ENCODE assay signal across 8 mouse cellular contexts in genomic region chr4:41761680-41762079, GRCm38 (mm10). TPM values are rescaled to one million over a fixed set of nuclear protein-coding genes. Genes with fewer than 3 reads are reported as not detected.
DNase-seq lines count a peak whose midpoint lies in the region; ATAC-seq lines count a peak whose summit lies in the region.

No protein-coding gene starts in this region.

- peak overlapping the region; percentile 77 for H3K4me2 ChIP-seq in liver, embryonic 11.5 days
- H3K4me2 ChIP-seq in hindbrain, embryonic 13.5 days, result peak overlapping the region; percentile 61; the same call in 1 of the 2 replicates
- no peak overlapping the region for H3K4me2 ChIP-seq in midbrain, embryonic 14.5 days (ENCODE audit: low read length)

- H3K9ac ChIP-seq in liver, embryonic 11.5 days (ENCODE audit: low read depth, low read length), result peak overlapping the region; percentile 58
- no peak overlapping the region; the same call in 1 of the 2 replicates for H3K9ac ChIP-seq in hindbrain, embryonic 13.5 days
- H3K9ac ChIP-seq in midbrain, embryonic 14.5 days (replicated peaks; ENCODE audit: low read length), result no peak overlapping the region

- no peaks in the 10 kb centered on the region for H3K9me3 ChIP-seq in liver, embryonic 11.5 days (ENCODE audit: control insufficient read depth, low read length)
- H3K9me3 ChIP-seq in hindbrain, embryonic 13.5 days, result no peaks in the 10 kb centered on the region
- H3K9me3 ChIP-seq in midbrain, embryonic 14.5 days (ENCODE audit: control insufficient read depth, low read length), result no peaks in the 10 kb centered on the region

- peak; percentile 19 for DNase-seq in embryo, embryonic 10.5 days (ENCODE audit: low spot score)
- no peak for DNase-seq in embryo, embryonic 10 days (ENCODE audit: low spot score)
- DNase-seq in liver, embryonic 11.5 days (ENCODE audit: low spot score), result no peak
- no peak for DNase-seq in liver
- DNase-seq in midbrain, embryonic 14.5 days, result no peak
- no peak for DNase-seq in adrenal gland, adult 2 months

- no peak for ATAC-seq in liver, embryonic 11.5 days (replicated peaks; ENCODE audit: low FRiP score)
- ATAC-seq in hindbrain, embryonic 13.5 days (ENCODE audit: low FRiP score), result no peak
- no peak for ATAC-seq in midbrain, embryonic 14.5 days (ENCODE audit: low FRiP score, low TSS enrichment)
- ATAC-seq in erythroid progenitor cell, adult 5-6 weeks (replicated peaks; ENCODE audit: low FRiP score, poor library complexity, severe bottlenecking), result no peak

- H3K36me3 ChIP-seq in liver, embryonic 11.5 days (ENCODE audit: control insufficient read depth, insufficient read depth, low read length), result peaks cover 6% of the 10 kb centered on the region; the same call in 1 of the 2 replicates
- peaks cover 7% of the 10 kb centered on the region for H3K36me3 ChIP-seq in hindbrain, embryonic 13.5 days
- H3K36me3 ChIP-seq in midbrain, embryonic 14.5 days (ENCODE audit: control insufficient read depth, insufficient read depth, low read length), result peaks cover 11% of the 10 kb centered on the region

- no peak overlapping the region for H3K4me3 ChIP-seq in liver, embryonic 11.5 days (ENCODE audit: low read depth, low read length)
- no peak overlapping the region for H3K4me3 ChIP-seq in hindbrain, embryonic 13.5 days
- H3K4me3 ChIP-seq in midbrain, embryonic 14.5 days (replicated peaks; ENCODE audit: low read depth, low read length), result no peak overlapping the region

- H3K4me1 ChIP-seq in liver, embryonic 11.5 days (replicated peaks; ENCODE audit: control insufficient read depth, insufficient read depth, low read length), result peaks cover 32% of the 10 kb centered on the region
- H3K4me1 ChIP-seq in hindbrain, embryonic 13.5 days (replicated peaks), result peaks cover 34% of the 10 kb centered on the region
- peaks cover 19% of the 10 kb centered on the region for H3K4me1 ChIP-seq in midbrain, embryonic 14.5 days (ENCODE audit: control insufficient read depth, insufficient read depth, low read length)

- H3K27me3 ChIP-seq in liver, embryonic 11.5 days (replicated peaks; ENCODE audit: control insufficient read depth, insufficient read depth, low read length), result no peaks in the 10 kb centered on the region
- H3K27me3 ChIP-seq in hindbrain, embryonic 13.5 days, result no peaks in the 10 kb centered on the region
- no peaks in the 10 kb centered on the region for H3K27me3 ChIP-seq in midbrain, embryonic 14.5 days (ENCODE audit: control insufficient read depth, insufficient read depth, low read length)

- peak overlapping the region; percentile 77; the same call in 1 of the 2 replicates for H3K27ac ChIP-seq in liver, embryonic 11.5 days (ENCODE audit: low read depth, low read length)
- H3K27ac ChIP-seq in hindbrain, embryonic 13.5 days, result peak overlapping the region; percentile 27; the same call in 1 of the 2 replicates
- peak overlapping the region; percentile 22; the same call in 1 of the 2 replicates for H3K27ac ChIP-seq in midbrain, embryonic 14.5 days (replicated peaks; ENCODE audit: low read depth, low read length)

RNA-seq across cellular contexts. Expression of gene Sigmar1, which starts 5.7 kb away (rescaled TPM):
- 87.5 and 90.5 TPM in 2 replicates for polyA plus RNA-seq in liver, embryonic 11.5 days (2014; fragmentation: Nextera tagmentation; extraction: Ambion mirVana)
- 58.9 and 62.0 TPM in 2 replicates for polyA plus RNA-seq in hindbrain, embryonic 13.5 days (2015; fragmentation: Nextera tagmentation; extraction: Ambion mirVana)
- polyA plus RNA-seq in midbrain, embryonic 14.5 days (2014; fragmentation: Nextera tagmentation; extraction: Ambion mirVana), result 52.7 and 55.4 TPM in 2 replicates
- total RNA-seq in adrenal gland, adult 2 months (2021), result 10 to 100 TPM; 83.8 to 86.7 TPM
- 139 and 145 TPM in 2 replicates for polyA plus RNA-seq in adrenal gland, adult 2 months (2012; rRNA removed)
- 3.8 and 14.4 TPM in 2 replicates for total RNA-seq in erythroid progenitor cell, adult 5-6 weeks (2015; ENCODE audit: low replicate concordance)
- 4.2 and 7.3 TPM in 2 replicates for total RNA-seq in erythroid progenitor cell, adult 5-6 weeks (2017; ENCODE audit: low replicate concordance)

RNA-seq across cellular contexts. Expression of gene Galt, which starts 6.7 kb away (rescaled TPM):
- polyA plus RNA-seq in liver, embryonic 11.5 days (2014; fragmentation: Nextera tagmentation; extraction: Ambion mirVana), result 40.7 and 45.8 TPM in 2 replicates
- 36.6 and 42.8 TPM in 2 replicates for polyA plus RNA-seq in hindbrain, embryonic 13.5 days (2015; fragmentation: Nextera tagmentation; extraction: Ambion mirVana)
- polyA plus RNA-seq in midbrain, embryonic 14.5 days (2014; fragmentation: Nextera tagmentation; extraction: Ambion mirVana), result 38.8 and 51.5 TPM in 2 replicates
- 10 to 100 TPM; 42.9 to 43.3 TPM for total RNA-seq in adrenal gland, adult 2 months (2021)
- 113 and 117 TPM in 2 replicates for polyA plus RNA-seq in adrenal gland, adult 2 months (2012; rRNA removed)
- total RNA-seq in erythroid progenitor cell, adult 5-6 weeks (2015; ENCODE audit: low replicate concordance), result 18.9 TPM in 1 of 2 replicates, not detected in the other
- total RNA-seq in erythroid progenitor cell, adult 5-6 weeks (2017; ENCODE audit: low replicate concordance), result 1.3 and 3.9 TPM in 2 replicates

RNA-seq across cellular contexts. Expression of gene Ccl27a, which starts 12.4 kb away (rescaled TPM):
- polyA plus RNA-seq in liver, embryonic 11.5 days (2014; fragmentation: Nextera tagmentation; extraction: Ambion mirVana), result 14.4 TPM in 2 replicates
- 256 and 261 TPM in 2 replicates for polyA plus RNA-seq in hindbrain, embryonic 13.5 days (2015; fragmentation: Nextera tagmentation; extraction: Ambion mirVana)
- 241 and 335 TPM in 2 replicates for polyA plus RNA-seq in midbrain, embryonic 14.5 days (2014; fragmentation: Nextera tagmentation; extraction: Ambion mirVana)
- 10 to 100 TPM; 31.1 to 42.7 TPM for total RNA-seq in adrenal gland, adult 2 months (2021)
- polyA plus RNA-seq in adrenal gland, adult 2 months (2012; rRNA removed), result 74.2 and 96.3 TPM in 2 replicates
- 10.8 TPM in 1 of 2 replicates, not detected in the other for total RNA-seq in erythroid progenitor cell, adult 5-6 weeks (2015; ENCODE audit: low replicate concordance)
- 8.7 TPM in 1 of 2 replicates, not detected in the other for total RNA-seq in erythroid progenitor cell, adult 5-6 weeks (2017; ENCODE audit: low replicate concordance)

RNA-seq across cellular contexts. Expression of gene Arid3c, which starts 30.7 kb away (rescaled TPM):
- not detected in 2 replicates for polyA plus RNA-seq in liver, embryonic 11.5 days (2014; fragmentation: Nextera tagmentation; extraction: Ambion mirVana)
- 1.1 and 2.2 TPM in 2 replicates for polyA plus RNA-seq in hindbrain, embryonic 13.5 days (2015; fragmentation: Nextera tagmentation; extraction: Ambion mirVana)
- 0.47 and 0.70 TPM in 2 replicates for polyA plus RNA-seq in midbrain, embryonic 14.5 days (2014; fragmentation: Nextera tagmentation; extraction: Ambion mirVana)
- total RNA-seq in adrenal gland, adult 2 months (2021), result not detected
- not detected in 2 replicates for polyA plus RNA-seq in adrenal gland, adult 2 months (2012; rRNA removed)
- not detected in 2 replicates for total RNA-seq in erythroid progenitor cell, adult 5-6 weeks (2015; ENCODE audit: low replicate concordance)
- not detected in 2 replicates for total RNA-seq in erythroid progenitor cell, adult 5-6 weeks (2017; ENCODE audit: low replicate concordance)

RNA-seq across cellular contexts. Expression of gene Dctn3, which starts 38.7 kb away (rescaled TPM):
- 107 and 118 TPM in 2 replicates for polyA plus RNA-seq in liver, embryonic 11.5 days (2014; fragmentation: Nextera tagmentation; extraction: Ambion mirVana)
- 301 and 303 TPM in 2 replicates for polyA plus RNA-seq in hindbrain, embryonic 13.5 days (2015; fragmentation: Nextera tagmentation; extraction: Ambion mirVana)
- polyA plus RNA-seq in midbrain, embryonic 14.5 days (2014; fragmentation: Nextera tagmentation; extraction: Ambion mirVana), result 249 and 299 TPM in 2 replicates
- total RNA-seq in adrenal gland, adult 2 months (2021), result 100 to 1,000 TPM; 105 to 128 TPM
- polyA plus RNA-seq in adrenal gland, adult 2 months (2012; rRNA removed), result 51.7 and 60.7 TPM in 2 replicates
- total RNA-seq in erythroid progenitor cell, adult 5-6 weeks (2015; ENCODE audit: low replicate concordance), result 16.8 and 51.2 TPM in 2 replicates
- total RNA-seq in erythroid progenitor cell, adult 5-6 weeks (2017; ENCODE audit: low replicate concordance), result 18.4 and 33.0 TPM in 2 replicates

Comparison
In these comparisons a context has a peak if more than half of its experiments do, and no peak if none do; other contexts are left out.
1. H3K27ac ChIP-seq: peak in every context shown above with its lines; median percentile 77 in liver, embryonic 11.5 days; 27 in hindbrain, embryonic 13.5 days; 22 in midbrain, embryonic 14.5 days.